Mouse (Mus musculus) heart, postnatal 25 days (tissue): Measurements from ENCODE around the gene Khdrbs1. TPM values are rescaled to one million over a fixed set of nuclear protein-coding genes. Genes with fewer than 3 reads are reported as not detected.
A peak's percentile ranks its signal among the peaks of the same experiment; 100 is the strongest.
"Not testable (repeated sequence)": the region's sequence is repeated elsewhere in the genome, so short reads cannot be mapped to it uniquely, and the experiment has no call there.

ENCODE experiments used
- DNase-seq: peaks from one replicate; pipeline ENCODE4 v3.0.0; 2022; ENCODE audit warnings: low spot score
- intact Hi-C: fragments of 180-260 bp; cut with DNase I; formaldehyde crosslinking; loops from one replicate; pipeline ENCODE4 v1.15.1; 2025
- total RNA-seq, 2 experiments: library from RNA; stranded (reverse); gene quantifications; 2 replicates each; pipeline ENCODE4 v1.2.3; 2021

Gene Khdrbs1
- total RNA-seq, 2 experiments from 2014 or later = 38.0 to 46.9 TPM

DNA sequence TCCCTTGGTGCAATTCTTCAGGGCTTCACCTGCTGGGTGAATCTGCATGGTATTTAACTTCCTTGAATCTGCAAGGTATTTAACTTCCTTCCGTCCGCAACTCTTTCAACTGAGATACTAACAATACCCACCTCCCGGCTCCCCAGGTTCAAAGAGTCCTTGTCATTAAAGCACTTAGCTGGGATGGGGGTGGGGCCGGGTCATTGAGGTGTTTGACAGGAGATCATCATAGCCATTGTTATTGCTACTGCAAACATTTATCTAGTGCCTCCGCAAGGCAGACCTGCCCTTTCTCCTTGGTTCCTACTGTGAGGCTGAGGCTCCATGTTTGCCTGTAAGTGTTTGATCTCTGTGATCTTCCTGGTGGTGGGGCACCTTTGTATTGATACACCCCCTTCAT is 8.3 kb upstream of the Khdrbs1 start:
- intact Hi-C loops = no loop called here
- no peak for DNase-seq

DNA sequence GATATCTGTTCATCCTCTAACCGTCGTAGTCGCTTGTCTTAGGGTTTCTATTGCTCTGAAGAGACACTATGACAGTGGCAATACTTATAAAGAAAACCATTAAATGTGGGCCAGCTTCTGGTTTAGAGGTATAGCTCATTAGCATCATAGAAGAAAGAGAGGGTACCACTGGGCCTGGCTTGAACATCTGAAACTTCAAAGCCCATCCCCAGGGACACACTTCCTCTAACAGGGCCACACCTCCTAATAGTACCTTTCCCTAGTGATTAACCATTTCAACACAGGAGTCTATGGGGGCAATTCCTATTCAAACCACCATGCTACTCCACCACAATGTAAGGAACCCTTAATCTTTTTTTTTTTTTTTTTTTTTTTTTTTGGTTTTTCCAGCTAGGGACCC is 4.5 kb upstream of the Khdrbs1 start:
- DNase-seq = no peak
- intact Hi-C loops = no loop called here

DNA sequence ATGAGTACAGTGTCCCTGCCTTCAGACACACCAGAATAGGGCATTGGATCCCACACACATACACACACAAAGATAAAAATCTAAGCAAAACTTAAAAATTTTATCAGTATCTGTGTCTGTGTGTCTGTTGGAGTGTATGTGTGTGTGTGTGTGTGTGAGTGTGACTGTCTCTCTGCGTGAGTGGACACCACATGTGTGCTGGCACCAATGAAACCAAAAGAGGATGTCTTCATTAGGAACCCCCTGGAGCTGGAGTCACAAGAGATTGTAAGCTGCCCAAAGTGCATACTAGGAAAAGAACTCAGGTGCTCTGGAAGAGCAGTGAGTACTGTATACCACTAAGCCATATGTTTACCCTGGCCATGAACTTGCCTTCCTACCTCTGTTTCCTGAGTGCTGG is 4.0 kb upstream of the Khdrbs1 start:
- DNase-seq = no peak
- intact Hi-C loops = no loop called here

DNA sequence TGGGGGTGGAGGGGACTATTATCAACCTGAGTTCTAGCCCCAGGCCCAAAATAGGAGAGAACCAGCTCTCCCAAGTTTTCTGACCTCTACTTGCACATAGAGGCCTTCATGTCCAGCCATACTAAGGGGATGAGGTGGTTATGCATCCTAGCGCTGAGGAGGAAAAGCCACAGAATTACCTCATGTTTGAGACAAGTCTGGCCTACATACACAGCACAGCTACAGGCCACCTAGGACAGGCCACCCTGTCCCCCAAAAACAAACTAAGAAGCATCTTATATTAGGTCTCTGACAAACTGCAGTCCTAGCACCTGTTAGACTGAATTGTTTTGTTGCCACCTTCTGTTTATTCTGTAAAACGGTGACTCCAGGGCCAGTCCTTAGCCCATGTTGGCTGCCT is 1.4 kb upstream of the Khdrbs1 start:
- intact Hi-C loops = loop anchor here (5.0 kb wide), 2 partner anchors 41 to 79 kb away; no protein-coding TSS in a partner anchor
- no peak for DNase-seq

DNA sequence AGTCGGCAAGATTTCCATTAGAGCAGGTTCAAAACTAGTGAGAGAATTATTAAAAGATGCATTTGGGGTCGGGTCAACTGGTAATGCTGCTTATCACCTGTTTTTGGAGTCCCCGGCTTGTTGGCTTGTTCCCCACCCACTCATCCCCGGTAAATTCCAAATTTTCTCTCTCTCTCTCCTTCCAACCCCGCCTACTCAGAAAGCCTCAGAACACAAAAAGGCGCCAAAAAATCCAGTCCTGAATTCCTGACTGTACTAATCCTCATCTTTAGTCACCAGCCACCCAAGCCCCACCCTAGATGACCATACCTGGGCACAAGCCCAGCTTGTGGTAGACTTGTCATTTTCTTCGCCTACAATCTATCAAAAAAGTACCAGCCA is 897 bp upstream of the Khdrbs1 start:
- DNase-seq = no peak
- intact Hi-C loops = loop anchor here (5.0 kb wide), 2 partner anchors 41 to 79 kb away; no protein-coding TSS in a partner anchor

DNA sequence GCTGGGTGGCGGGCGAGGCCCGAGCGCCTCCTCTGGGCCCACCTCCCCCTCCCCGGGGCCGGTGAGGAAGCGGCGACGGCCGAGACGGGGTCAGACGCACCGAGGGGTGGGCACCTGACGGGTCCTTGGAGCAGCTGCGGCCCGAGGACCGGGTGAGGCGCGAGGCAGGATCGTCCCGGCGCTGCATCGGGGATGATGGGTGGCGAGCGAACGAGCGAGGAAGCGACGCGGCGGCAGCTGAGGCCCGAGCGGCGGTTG is 200 bp downstream of the Khdrbs1 start:
- intact Hi-C loops = loop anchor here (5.0 kb wide), 2 partner anchors 40 to 80 kb away; no protein-coding TSS in a partner anchor
- DNase-seq = no peak

DNA sequence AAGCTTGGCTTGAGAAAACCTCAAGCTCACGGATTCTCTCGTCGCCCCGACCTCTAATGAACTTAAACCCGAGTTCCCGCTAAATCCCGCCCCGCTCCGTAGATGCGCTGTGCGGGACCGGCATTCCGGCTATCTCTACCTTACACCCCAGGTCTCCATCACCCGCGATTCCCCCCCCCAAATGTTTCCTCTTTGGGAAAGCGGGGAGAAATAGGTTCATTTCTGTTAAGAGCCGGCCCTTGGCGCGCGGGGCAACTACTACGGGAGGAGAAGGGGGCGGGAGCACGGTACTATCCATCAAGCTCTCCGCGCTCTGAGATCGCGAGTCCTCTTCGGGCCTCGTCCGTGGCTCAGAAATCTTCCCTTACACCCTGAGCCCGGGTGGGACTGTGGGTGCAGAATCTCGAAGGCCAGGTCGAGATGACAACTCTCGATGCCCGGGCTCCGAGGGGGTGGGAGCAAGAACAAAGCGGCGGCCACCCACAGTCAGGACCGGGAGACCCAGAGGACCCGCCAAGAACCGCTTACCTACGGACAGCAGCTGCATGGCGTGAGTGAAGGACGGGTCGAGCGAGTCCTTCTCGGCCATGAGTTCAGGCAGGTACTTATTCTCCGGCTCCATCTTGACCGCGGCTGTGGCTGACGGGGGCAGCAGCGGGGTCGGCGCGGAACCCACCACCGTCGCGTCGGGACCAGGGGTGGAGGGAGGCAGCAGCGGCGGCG is 691 bp downstream of the Khdrbs1 start:
- DNase-seq = peak; percentile 9
- intact Hi-C loops = loop anchor here (5.0 kb wide), 2 partner anchors 39 to 81 kb away; no protein-coding TSS in a partner anchor

DNA sequence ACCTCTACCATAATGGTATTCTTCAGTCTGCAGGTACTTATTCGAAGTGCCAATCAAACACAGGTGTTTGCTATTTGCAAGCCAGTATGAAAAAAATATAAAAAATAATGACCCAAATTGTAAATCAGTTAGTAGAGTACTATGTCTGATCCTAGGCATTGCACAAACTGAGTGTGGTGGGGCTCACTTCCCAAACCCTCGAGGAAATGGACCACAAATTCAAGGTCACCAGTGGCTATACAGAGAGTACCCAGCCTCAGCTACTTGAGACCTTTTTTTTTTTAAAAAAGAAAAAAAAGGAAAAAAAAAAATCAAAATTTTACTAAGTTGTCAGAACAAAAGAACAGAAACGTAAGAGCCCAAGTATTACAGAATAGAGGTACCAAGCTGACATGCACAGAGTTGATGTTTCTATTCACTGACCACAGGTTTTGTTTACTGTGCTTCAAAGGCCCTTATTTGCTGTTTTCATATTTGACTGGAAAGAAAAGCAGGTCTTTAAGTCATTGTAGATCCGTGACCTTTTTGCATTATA is 2.9 kb downstream of the Khdrbs1 start:
- intact Hi-C loops = no loop called here
- no peak for DNase-seq

DNA sequence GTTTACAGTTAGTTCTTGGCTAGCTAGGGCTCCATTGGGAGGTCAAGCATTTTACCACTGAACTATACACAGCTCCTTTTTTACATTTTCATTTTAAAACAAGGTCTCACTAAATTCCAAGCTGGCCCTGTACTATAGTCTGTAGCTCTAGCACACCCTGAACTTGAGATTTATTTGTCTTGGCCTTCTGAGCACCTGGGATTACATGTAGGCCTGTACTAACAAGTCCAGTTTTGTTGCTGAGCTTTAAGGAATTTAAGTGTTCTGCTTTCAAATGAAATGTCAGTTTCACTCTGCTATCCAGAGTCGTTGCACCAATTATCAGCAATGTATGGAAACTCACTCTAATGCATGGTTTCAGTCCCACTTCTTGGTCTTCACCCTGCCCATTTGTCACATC is 5.9 kb downstream of the Khdrbs1 start:
- intact Hi-C loops = no loop called here
- DNase-seq = no peak

DNA sequence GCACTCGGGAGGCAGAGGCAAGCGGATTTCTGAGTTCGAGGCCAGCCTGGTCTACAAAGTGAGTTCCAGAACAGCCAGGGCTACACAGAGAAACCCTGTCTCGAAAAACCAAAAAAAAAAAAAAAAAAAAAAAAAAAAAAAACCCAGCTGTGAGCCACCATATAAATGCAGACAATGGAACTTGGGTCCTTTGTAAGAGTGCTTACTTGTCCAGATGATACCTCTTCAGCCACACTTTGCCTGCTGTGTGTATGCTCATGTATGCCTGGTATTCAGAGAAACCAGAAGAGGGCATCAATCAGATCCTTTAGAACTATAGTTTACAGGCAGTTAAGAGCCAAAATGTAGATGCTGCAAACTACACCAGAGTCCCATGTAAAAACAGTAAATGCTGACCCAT is 6.6 kb downstream of the Khdrbs1 start:
- DNase-seq, intact Hi-C loops: not testable (repeated sequence)

DNA sequence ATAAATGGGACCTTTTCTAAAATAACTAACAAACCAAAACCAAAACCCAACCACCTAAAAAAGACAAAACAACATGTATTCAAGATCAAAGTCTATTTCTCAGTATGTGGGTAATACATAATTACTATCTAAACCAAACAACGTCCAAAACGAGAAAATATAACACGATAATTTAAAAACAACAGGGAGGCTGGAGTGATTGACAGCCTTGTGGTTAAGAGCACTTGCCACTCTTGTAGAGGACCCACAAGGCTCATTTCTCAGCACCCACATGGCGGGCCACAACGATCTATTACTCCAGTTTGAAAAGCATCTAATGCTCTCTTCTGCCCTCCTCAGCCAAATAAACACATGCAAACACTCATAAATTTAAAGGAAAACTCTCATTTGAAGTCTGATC is 10.7 kb downstream of the Khdrbs1 start:
- no peak for DNase-seq
- intact Hi-C loops = no loop called here

DNA sequence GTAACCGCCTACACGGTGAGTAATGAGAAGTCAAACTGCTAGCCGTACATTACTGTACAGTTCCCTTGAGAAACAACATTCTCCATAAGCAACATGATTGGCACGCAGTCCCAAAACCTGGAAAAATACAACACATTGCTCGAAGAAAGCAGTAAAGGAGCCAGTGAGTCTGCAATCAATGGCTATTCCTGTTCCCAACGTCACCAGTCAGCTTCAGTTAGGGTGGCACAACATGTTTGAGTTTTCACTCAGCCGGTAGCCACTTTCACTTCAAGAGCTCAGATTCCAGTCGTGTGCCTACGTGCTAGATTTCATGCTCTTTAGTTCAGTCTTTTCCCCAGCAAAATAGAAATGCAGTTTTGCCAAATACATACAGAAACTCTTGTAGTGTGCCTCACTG is 25.8 kb downstream of the Khdrbs1 start:
- DNase-seq = no peak
- intact Hi-C loops = no loop called here

DNA sequence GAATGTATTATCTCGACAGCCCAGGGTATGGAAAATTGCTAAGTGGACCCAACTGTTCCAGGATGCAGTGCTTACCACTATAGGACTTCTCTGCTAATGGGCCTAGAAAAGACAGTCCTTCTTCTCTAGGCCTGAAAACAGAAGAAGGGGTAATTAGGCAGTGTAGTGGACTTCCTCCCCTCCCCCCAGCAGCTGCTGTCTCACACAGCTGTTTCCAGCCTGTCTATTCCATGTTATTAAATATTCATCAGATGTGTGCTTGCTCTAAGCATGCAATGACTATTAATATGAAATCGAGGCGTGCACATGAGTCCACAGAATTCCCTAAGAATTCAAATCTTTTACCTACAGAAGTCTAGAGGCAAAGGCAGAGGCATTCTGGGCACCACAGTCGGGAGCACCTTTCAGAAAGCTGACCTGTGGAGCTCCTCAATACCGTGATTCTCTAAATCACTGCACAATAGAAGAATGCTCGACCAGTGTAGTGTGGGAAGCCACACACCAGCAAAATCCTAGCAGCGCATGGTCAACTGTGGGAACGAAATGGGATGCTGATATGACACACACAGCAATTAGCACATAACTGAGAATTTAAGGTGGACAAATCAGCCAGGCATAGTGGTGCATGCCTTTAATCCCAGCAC is 32.5 kb downstream of the Khdrbs1 start:
- intact Hi-C loops = no loop called here
- no peak for DNase-seq

DNA sequence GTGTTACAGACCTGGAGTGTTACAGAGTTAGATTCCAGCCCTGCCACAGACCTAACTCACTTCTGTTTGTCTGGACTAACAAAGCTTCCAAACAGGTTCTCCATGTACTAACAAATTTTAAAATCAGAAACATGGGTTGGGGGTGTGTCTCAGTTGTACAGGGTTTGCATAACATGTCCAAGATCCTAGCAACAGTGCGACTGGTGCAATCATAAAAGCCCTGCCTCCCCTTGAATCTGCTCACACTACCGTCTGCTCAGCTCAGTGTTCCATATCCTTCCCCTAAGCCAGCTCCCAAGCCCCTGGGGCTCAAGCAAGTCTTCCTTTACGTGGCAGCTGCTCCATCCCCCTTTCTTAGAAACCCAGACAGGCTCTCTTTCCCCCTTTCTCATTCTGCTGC is 35.4 kb downstream of the Khdrbs1 start:
- intact Hi-C loops = no loop called here
- DNase-seq = no peak

DNA sequence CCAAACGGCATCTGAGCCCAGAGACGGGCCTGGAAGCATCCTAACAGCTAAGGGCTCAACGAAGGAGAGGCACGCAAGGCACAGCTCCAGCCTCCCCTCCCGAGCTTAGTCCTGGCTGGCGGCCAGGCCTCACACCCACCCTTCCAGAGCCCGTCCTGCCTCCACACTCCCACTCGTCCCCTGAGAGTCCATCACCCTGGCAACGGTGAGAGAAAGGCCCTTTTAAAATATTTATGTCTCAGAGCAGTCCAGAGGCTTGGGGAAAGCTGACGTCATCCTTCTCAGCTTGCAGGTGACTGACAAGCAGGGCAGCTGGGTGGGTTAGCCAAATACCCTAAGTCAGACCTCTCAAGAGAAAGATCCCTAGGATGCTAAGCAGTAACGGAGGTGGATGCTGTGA is 39.6 kb downstream of the Khdrbs1 start:
- intact Hi-C loops = loop anchor here (2.0 to 5.0 kb wide), 4 partner anchors 40 to 385 kb away; partner anchors contain the start of genes Adgrb2 and Khdrbs1

DNA sequence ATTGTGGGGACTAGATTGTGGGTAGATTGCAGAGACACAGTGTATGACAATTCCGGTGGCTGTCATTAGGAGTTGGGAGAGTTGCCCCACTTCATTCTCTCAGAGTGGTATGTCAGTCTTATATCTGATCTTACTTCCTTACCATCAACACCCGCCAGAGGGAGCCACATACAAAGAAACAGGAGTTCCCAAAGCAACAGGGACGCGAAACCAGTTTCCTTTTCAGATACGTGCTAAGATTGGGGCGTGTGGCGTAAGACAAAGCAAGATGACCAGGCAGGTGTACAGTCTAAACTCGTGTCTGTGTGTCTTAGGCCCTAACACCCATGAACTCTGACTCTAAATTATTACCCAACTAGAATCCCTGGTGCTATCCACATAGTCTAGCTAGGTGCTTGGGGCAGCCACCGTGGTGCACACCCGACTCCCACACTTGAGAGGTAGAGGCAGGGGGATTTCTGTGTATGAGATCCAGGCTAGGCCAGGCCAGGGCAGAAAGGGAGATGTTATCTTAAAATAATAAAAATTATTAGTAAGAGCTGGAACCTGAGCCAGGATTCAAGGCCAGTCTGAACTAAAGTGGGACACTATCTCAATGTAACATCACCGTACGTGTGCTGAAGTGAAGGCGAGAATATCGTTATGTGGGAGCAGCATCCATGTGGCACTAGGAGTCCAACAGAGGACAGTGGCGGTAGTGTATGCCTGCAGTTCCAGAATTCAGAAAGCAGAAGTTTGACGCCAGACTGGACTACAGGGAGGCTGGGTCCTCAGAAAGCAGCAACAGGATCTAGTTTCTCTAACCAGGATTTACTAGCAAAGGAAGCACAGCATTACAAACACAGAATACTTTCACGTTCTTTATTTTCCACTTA is 40.4 kb downstream of the Khdrbs1 start:
- DNase-seq = peak; percentile 46
- intact Hi-C loops = loop anchor here (1.0 to 5.0 kb wide), 5 partner anchors 41 to 386 kb away; partner anchors contain the start of genes Adgrb2 and Khdrbs1

More for the DNA sequence above, 39.6 kb downstream of the Khdrbs1 start:
- DNase-seq = peak; percentile 36

DNA sequence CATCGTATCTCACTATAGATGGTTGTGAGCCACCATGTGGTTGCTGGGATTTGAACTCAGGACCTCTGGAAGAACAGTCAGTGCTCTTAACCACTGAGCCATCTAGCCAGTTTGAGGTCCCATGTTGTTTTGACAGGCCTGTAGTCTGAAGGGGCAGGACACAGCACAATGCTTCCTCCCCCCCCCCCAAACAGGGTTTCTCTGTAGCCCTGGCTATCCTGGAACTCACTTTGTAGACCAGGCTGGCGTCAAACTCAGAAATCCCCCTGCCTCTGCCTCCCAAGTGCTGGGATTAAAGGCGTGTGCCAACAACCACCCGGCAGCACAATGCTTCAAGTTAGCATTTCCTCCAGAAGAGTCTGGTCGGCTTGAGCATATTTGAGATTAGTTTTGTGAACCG is 41.4 kb downstream of the Khdrbs1 start:
- not testable (repeated sequence) for DNase-seq
- intact Hi-C loops = loop anchor here (1.0 to 5.0 kb wide), 4 partner anchors 42 to 387 kb away; partner anchors contain the start of genes Adgrb2 and Khdrbs1

DNA sequence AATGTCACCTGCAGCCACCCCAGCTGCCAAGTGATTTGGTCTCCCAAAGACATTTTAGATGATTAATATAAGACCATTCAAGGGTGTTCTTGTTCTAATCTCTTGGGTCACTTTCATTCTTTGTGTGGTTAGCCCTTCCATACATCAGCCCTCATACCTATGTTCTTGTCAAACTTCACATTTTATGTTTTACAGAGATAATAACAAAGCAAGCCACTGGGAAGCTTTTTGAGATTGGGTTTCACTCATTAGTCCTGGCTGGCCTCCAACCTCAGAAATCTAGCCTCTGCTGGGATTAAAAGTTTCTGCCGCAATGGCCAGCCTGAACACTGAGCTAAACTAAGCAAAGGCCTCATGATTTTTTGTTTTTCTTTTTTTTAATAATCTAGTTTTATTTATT is 41.9 kb downstream of the Khdrbs1 start:
- intact Hi-C loops = loop anchor here (5.0 kb wide), 3 partner anchors 42 to 387 kb away; partner anchors contain the start of genes Adgrb2 and Khdrbs1
- DNase-seq = no peak

DNA sequence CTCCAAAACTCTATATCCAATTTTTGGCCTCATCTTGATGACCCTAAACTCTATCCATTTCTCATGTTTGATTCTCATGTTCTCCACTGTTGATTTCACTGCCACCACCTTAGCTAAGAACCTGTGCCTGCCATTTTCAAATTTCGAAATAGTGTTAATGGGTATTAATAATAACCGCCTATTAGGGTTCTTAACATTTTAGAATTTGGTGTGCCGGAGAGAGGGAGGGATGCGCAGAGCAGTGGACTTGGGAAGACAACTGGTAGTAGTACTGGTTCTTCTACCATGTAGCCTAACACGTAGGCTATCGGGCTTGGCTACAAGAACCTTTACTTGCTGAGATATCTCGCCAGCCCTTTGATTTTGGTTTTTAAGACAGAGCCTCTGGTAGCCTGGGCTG is 44.9 kb downstream of the Khdrbs1 start:
- intact Hi-C loops = no loop called here
- DNase-seq = no peak
